Mouse (Mus musculus) heart, embryonic 12.5 days (tissue): ENCODE measurements around the gene Etv4. TPM values are rescaled to one million over a fixed set of nuclear protein-coding genes. Genes with fewer than 3 reads are reported as not detected.

Source experiments
- ATAC-seq: fragments of 200-750 bp; cut with Nextera tagmentation; 2 replicates; pipeline ENCODE4 v1.8.0; 2017; ENCODE audit warnings: moderate TSS enrichment, moderate library complexity; ENCODE audit not compliant: insufficient number of reproducible peaks, low FRiP score
- H3K27ac ChIP-seq: fragments of 300-500 bp; sonication (generic); 2 replicates; pipeline ENCODE4 v1.5.1; 2016; ENCODE audit warnings: mild to moderate bottlenecking, moderate library complexity; ENCODE audit not compliant: poor library complexity, severe bottlenecking
- H3K27me3 ChIP-seq: fragments of 300-500 bp; sonication (generic); replicated peaks from 2 replicates; pipeline ENCODE4 v1.6.1; 2016; ENCODE audit warnings: mild to moderate bottlenecking, moderate library complexity
- H3K36me3 ChIP-seq: fragments of 300-500 bp; sonication (generic); 2 replicates; pipeline ENCODE4 v1.6.1; 2016; ENCODE audit warnings: mild to moderate bottlenecking, moderate library complexity
- H3K4me1 ChIP-seq: fragments of 300-500 bp; sonication (generic); replicated peaks from 2 replicates; pipeline ENCODE4 v1.6.1; 2016; ENCODE audit warnings: mild to moderate bottlenecking
- H3K4me2 ChIP-seq: fragments of 300-500 bp; sonication (generic); 2 replicates; pipeline ENCODE4 v1.6.1; 2016; ENCODE audit warnings: mild to moderate bottlenecking, moderate library complexity
- H3K4me3 ChIP-seq: fragments of 300-500 bp; sonication (generic); 2 replicates; pipeline ENCODE4 v1.5.1; 2016; ENCODE audit warnings: mild to moderate bottlenecking
- H3K9ac ChIP-seq: fragments of 300-500 bp; sonication (generic); 2 replicates; pipeline ENCODE4 v1.6.1; 2016; ENCODE audit warnings: mild to moderate bottlenecking, moderate library complexity
- H3K9me3 ChIP-seq: fragments of 300-500 bp; sonication (generic); replicated peaks from 2 replicates; pipeline ENCODE4 v1.6.1; 2016; ENCODE audit warnings: mild to moderate bottlenecking, moderate library complexity
- WGBS: fragments of 180-500 bp; shearing (Covaris S2); methylation state at CpG from one replicate; pipeline ENCODE4 v1.1.7; 2016; 5-methylcytosine and 5-hydroxymethylcytosine counted together
- polyA plus RNA-seq: library from polyadenylated mRNA; unstranded; fragments of >200 nt; fragmentation: Nextera tagmentation; extraction: Ambion mirVana; gene quantifications from 2 replicates; pipeline ENCODE4 v1.2.1, GENCODE M21; 2016

Gene Etv4
- polyA plus RNA-seq, 1 experiment from 2014 or later, result 10.3 TPM

DNA sequence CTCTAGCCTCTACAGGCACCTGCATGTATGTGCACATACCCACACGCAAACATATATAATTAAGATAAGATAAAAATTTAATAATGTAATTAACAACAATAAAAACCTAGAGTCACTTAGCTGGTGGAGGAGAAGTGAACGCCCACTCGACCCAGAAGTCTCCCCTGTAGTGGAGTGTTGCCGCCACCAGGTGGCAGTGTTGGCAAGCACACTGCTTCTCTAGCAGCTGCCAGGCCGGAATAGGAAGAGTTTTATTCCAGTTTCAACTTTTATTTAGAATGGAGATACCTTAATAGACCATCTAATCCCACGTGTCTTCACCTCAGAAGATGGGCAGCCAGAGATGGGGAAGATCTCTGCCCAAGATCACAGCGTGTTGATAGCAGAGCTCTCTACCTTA lies 28.1 kb upstream of the Etv4 start:
- H3K9me3 ChIP-seq, result peaks cover 4% of the 10 kb centered on the region; the same call in 1 of the 2 replicates
- no peak for ATAC-seq
- no peak overlapping the region for H3K27ac ChIP-seq
- no peaks in the 10 kb centered on the region for H3K36me3 ChIP-seq
- no peak overlapping the region for H3K4me3 ChIP-seq
- peaks cover 19% of the 10 kb centered on the region for H3K4me1 ChIP-seq
- WGBS, result 2% methylated on average over 7 of the region's 7 CpGs
- no peak overlapping the region for H3K9ac ChIP-seq
- no peak overlapping the region for H3K4me2 ChIP-seq
- H3K27me3 ChIP-seq, result peaks cover 16% of the 10 kb centered on the region

DNA sequence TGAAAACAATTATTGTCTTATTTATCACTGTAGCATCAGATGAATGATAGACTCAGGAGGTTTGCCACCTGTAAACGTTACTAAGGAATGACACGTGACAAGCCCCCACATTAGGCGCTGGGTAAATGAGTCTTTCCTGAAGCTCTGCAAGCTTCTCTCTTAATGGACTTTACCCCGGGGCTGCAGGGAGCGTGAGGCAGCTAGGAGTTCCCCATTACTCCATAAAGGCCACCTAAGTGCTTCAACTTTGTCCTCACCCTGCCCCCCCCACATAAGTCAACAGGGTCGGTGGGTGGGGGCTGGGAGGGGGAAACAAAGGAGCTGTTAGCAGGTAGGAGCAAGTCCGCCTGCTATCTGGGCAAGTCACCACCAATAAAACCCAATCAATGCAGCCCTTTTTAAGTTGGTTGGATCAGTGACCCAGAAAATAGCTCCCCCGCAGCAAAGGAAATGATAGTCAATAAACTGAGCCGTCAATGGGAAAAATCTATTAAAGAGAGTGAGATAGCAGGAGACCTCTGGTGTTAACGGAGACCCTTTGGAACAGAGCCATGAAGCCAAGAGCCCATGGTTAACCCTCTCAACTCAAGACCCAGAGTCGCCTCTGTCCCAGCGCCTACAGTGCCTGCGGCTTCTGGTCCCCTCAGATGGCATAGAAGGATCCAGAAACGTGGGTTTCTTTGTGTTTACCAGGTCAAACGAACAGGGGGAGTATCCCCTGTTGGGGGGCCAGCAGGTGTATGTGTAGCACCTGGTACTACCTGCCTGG lies 24.1 kb upstream of the Etv4 start:
- Histone ChIP-seq H3K27ac (no peak overlapping the region), H3K4me1 (peaks cover 2% of the 10 kb centered on the region), H3K36me3 (no peaks in the 10 kb centered on the region), H3K27me3 (peaks cover 24% of the 10 kb centered on the region), H3K4me2 (no peak overlapping the region), H3K9ac (no peak overlapping the region), H3K4me3 (no peak overlapping the region), H3K9me3 (peaks cover 4% of the 10 kb centered on the region; the same call in 1 of the 2 replicates)
- 45% methylated on average over 15 of the region's 15 CpGs for WGBS
- no peak for ATAC-seq

- Histone ChIP-seq H3K4me2 (no peak overlapping the region), H3K36me3 (no peaks in the 10 kb centered on the region), H3K27me3 (peaks cover 24% of the 10 kb centered on the region), H3K9me3 (peaks cover 4% of the 10 kb centered on the region; the same call in 1 of the 2 replicates), H3K9ac (no peak overlapping the region), H3K27ac (no peak overlapping the region), H3K4me1 (no peaks in the 10 kb centered on the region; the same call in 1 of the 2 replicates), H3K4me3 (no peak overlapping the region)
- 83% methylated on average over 10 of the region's 10 CpGs for WGBS
- ATAC-seq, result no peak
These were observed 22.1 kb upstream of the Etv4 start for GRCm38 (mm10) chr11:101807266-101807665.

DNA sequence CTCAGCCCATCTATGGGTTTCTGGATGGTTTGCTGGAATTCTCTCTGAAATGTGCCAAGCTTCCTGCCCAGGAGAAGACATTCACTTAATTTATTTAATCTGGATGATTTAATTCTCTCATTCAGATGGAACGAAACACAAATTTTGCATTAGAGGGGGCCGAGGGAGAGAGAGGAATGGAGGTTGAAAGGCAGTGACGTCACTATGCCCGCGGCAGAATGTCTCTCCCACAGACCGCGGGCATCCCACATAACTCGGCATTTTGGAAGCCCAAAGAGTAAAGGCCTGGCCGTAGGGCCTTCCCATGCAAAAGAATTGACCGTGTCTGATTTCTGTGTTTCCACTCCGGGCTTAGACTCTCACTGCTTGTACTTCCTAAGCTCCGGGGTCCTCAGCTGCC lies 21.6 kb upstream of the Etv4 start:
- Histone ChIP-seq H3K4me2 (no peak overlapping the region; the same call in 1 of the 2 replicates), H3K4me1 (peaks cover 5% of the 10 kb centered on the region), H3K9ac (no peak overlapping the region), H3K4me3 (no peak overlapping the region), H3K9me3 (peaks cover 3% of the 10 kb centered on the region; the same call in 1 of the 2 replicates), H3K36me3 (no peaks in the 10 kb centered on the region), H3K27ac (no peak overlapping the region), H3K27me3 (peaks cover 24% of the 10 kb centered on the region)
- no peak for ATAC-seq
- WGBS, result 54% methylated on average over 12 of the region's 12 CpGs

DNA sequence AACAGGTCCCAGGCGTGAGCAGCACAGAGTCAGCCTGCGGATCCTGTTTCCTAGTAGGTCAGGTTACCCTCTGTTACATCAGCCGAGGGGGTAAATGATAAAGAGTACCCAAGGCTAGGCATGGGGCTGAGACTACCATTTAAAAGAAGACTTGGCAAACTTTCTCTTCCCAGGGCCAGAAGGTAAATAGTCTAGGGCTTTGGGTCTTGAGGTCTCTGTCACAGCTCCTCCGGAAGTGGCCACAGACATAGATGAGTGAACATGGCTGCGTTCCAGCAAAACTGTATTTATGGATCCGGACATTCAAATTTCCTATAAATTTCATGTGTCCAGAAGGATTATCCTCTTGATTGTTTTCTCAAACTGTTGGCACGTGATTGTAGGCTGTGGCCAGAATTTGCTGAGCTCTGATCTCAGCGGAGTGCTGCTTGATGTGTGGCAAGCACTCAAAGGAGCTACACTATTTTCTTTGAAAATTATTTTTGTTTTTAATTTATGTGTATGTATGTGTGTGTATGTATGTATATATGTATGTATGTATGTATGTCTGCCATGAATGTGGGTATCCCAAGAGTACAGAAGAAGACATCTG lies 20.0 kb upstream of the Etv4 start:
- Histone ChIP-seq H3K27ac (no peak overlapping the region), H3K9me3 (no peaks in the 10 kb centered on the region), H3K4me3 (no peak overlapping the region), H3K4me1 (peaks cover 8% of the 10 kb centered on the region), H3K4me2 (no peak overlapping the region), H3K36me3 (no peaks in the 10 kb centered on the region), H3K27me3 (peaks cover 15% of the 10 kb centered on the region; the same call in 1 of the 2 replicates), H3K9ac (no peak overlapping the region)
- no peak for ATAC-seq
- WGBS, result 84% methylated on average over 8 of the region's 8 CpGs

- H3K9me3 ChIP-seq, result no peaks in the 10 kb centered on the region
- no peak overlapping the region for H3K27ac ChIP-seq
- H3K36me3 ChIP-seq, result no peaks in the 10 kb centered on the region
- no peak overlapping the region for H3K9ac ChIP-seq
- no peak overlapping the region for H3K4me2 ChIP-seq
- ATAC-seq, result no peak
- 2% methylated on average over 5 of the region's 5 CpGs for WGBS
- H3K27me3 ChIP-seq, result no peaks in the 10 kb centered on the region
- H3K4me3 ChIP-seq, result no peak overlapping the region
- H3K4me1 ChIP-seq, result peaks cover 11% of the 10 kb centered on the region
These were observed 16.2 kb upstream of the Etv4 start for GRCm38 (mm10) chr11:101801386-101801785.

GRCm38 (mm10) chr11:101798083-101798482 lies 12.9 kb upstream of the Etv4 start:
- Histone ChIP-seq H3K4me3 (no peak overlapping the region), H3K9ac (no peak overlapping the region), H3K36me3 (no peaks in the 10 kb centered on the region), H3K27ac (no peak overlapping the region), H3K4me1 (peaks cover 11% of the 10 kb centered on the region), H3K27me3 (no peaks in the 10 kb centered on the region), H3K9me3 (0 out of 2 replicates have a peak, but pooled peaks cover 4% of the 10 kb centered on the region), H3K4me2 (no peak overlapping the region)
- 38% methylated on average over 8 of the region's 8 CpGs for WGBS
- no peak for ATAC-seq

- 74% methylated on average over 2 of the region's 2 CpGs for WGBS
- no peaks in the 10 kb centered on the region for H3K36me3 ChIP-seq
- no peak overlapping the region for H3K4me3 ChIP-seq
- ATAC-seq, result no peak
- 0 out of 2 replicates have a peak, but pooled peaks cover 4% of the 10 kb centered on the region for H3K9me3 ChIP-seq
- no peaks in the 10 kb centered on the region for H3K27me3 ChIP-seq
- no peak overlapping the region for H3K9ac ChIP-seq
- H3K4me2 ChIP-seq, result no peak overlapping the region
- H3K4me1 ChIP-seq, result peaks cover 11% of the 10 kb centered on the region
- H3K27ac ChIP-seq, result no peak overlapping the region
These were observed 12.2 kb upstream of the Etv4 start for GRCm38 (mm10) chr11:101797355-101797754.

GRCm38 (mm10) chr11:101790811-101791526 lies 5.8 kb upstream of the Etv4 start:
- Histone ChIP-seq H3K27me3 (peaks cover 18% of the 10 kb centered on the region), H3K4me1 (peaks cover 24% of the 10 kb centered on the region), H3K4me3 (peak overlapping the region; percentile 27), H3K9ac (peak overlapping the region; percentile 56; the same call in 1 of the 2 replicates), H3K4me2 (peak overlapping the region; percentile 64), H3K36me3 (no peaks in the 10 kb centered on the region), H3K27ac (peak overlapping the region; percentile 97), H3K9me3 (0 out of 2 replicates have a peak, but pooled peaks cover 4% of the 10 kb centered on the region)
- peak; percentile 52 for ATAC-seq
- WGBS, result 27% methylated on average over 19 of the region's 19 CpGs

DNA sequence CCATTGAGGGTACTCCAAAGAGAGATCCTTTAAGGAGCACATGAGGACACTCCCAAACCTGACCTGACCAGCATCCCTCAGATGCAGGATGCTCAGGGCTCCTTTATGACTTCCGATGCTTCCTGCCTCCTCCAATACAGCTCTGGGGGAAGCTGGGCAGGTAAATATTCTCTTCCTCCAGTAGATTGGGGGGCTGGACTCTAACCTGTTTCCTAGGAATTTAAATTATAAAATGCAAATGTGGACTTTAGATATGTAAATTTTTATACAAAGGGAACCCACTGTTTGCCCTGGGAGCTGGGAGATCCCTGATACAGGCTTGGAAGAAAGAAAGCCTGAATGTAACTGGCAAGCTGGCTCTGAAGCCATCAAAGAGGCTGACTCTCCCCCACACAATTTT lies 2.3 kb upstream of the Etv4 start:
- no peak overlapping the region for H3K4me3 ChIP-seq
- H3K27ac ChIP-seq, result no peak overlapping the region
- WGBS, result 87% methylated on average over 1 of the region's 1 CpGs
- no peak overlapping the region for H3K9ac ChIP-seq
- peaks cover 38% of the 10 kb centered on the region for H3K4me1 ChIP-seq
- ATAC-seq, result no peak
- no peaks in the 10 kb centered on the region for H3K36me3 ChIP-seq
- H3K27me3 ChIP-seq, result peaks cover 41% of the 10 kb centered on the region
- no peak overlapping the region for H3K4me2 ChIP-seq
- no peaks in the 10 kb centered on the region for H3K9me3 ChIP-seq

DNA sequence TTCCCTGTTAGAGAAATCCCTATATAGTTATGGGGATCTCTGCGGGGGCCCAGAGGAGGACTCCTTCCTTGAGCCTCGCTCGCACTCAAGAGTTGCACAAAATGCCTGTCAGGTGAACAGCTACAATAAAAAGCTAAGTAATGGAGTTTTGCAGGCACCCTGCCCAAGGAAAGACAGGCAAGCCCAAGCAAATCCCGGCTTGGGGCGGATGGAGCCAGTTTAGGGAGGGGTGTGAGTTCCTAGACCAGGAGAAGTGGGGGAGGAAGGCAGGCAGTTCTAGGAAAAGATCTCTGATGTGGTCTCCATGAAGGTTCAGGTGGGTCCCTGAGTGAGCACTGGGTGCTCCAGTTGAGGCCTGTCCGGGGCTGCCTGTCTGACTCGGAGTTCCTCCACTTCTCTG lies 1.5 kb upstream of the Etv4 start:
- peaks cover 32% of the 10 kb centered on the region for H3K4me1 ChIP-seq
- H3K27ac ChIP-seq, result no peak overlapping the region
- H3K36me3 ChIP-seq, result no peaks in the 10 kb centered on the region
- no peak overlapping the region for H3K4me3 ChIP-seq
- H3K9me3 ChIP-seq, result no peaks in the 10 kb centered on the region
- 65% methylated on average over 7 of the region's 7 CpGs for WGBS
- ATAC-seq, result no peak
- H3K9ac ChIP-seq, result no peak overlapping the region
- no peak overlapping the region for H3K4me2 ChIP-seq
- peaks cover 49% of the 10 kb centered on the region for H3K27me3 ChIP-seq
